Mouse (Mus musculus): ENCODE measurements around the gene Adam11. TPM values are rescaled to one million over a fixed set of nuclear protein-coding genes. Genes with fewer than 3 reads are reported as not detected.

Gene Adam11
- polyA plus RNA-seq, 1 experiment from 2014 or later = 13.9 TPM

- no peaks in the 10 kb centered on the region for H3K9me3 ChIP-seq (replicated peaks; ENCODE audit: control insufficient read depth, low read length)
- H3K4me3 ChIP-seq (ENCODE audit: low read depth, low read length) = no peak overlapping the region
- DNase-seq (ENCODE audit: low spot score) (no peak), ATAC-seq (replicated peaks; ENCODE audit: insufficient number of reproducible peaks, low FRiP score, low TSS enrichment, low read depth) (no peak)
- no peaks in the 10 kb centered on the region for H3K4me1 ChIP-seq (ENCODE audit: control insufficient read depth, insufficient read depth, low read length)
- 90% methylated on average over 3 of the region's 3 CpGs for WGBS
- H3K27ac ChIP-seq (replicated peaks; ENCODE audit: low read depth, low read length) = no peak overlapping the region
- no peaks in the 10 kb centered on the region for H3K36me3 ChIP-seq (replicated peaks; ENCODE audit: control insufficient read depth, insufficient read depth, low read depth, low read length)
- no peak overlapping the region for H3K4me2 ChIP-seq (ENCODE audit: low read depth, low read length)
- H3K27me3 ChIP-seq (ENCODE audit: control insufficient read depth, insufficient read depth, low read length) = no peaks in the 10 kb centered on the region
- no peak overlapping the region for H3K9ac ChIP-seq (replicated peaks; ENCODE audit: low read length)
Observed at GRCm38 (mm10) chr11:102744746-102745145, 16.5 kb upstream of the Adam11 start.

GRCm38 (mm10) chr11:102747866-102748265 lies 13.4 kb upstream of the Adam11 start:
- H3K4me2 ChIP-seq (ENCODE audit: low read depth, low read length) = no peak overlapping the region
- H3K36me3 ChIP-seq (replicated peaks; ENCODE audit: control insufficient read depth, insufficient read depth, low read depth, low read length) = no peaks in the 10 kb centered on the region
- no peak for DNase-seq (ENCODE audit: low spot score)
- H3K27ac ChIP-seq (replicated peaks; ENCODE audit: low read depth, low read length) = no peak overlapping the region
- H3K9ac ChIP-seq (replicated peaks; ENCODE audit: low read length) = no peak overlapping the region
- H3K27me3 ChIP-seq (ENCODE audit: control insufficient read depth, insufficient read depth, low read length) = no peaks in the 10 kb centered on the region
- no peak for ATAC-seq (replicated peaks; ENCODE audit: insufficient number of reproducible peaks, low FRiP score, low TSS enrichment, low read depth)
- no peaks in the 10 kb centered on the region for H3K4me1 ChIP-seq (ENCODE audit: control insufficient read depth, insufficient read depth, low read length)
- 56% methylated on average over 1 of the region's 1 CpGs for WGBS
- H3K9me3 ChIP-seq (replicated peaks; ENCODE audit: control insufficient read depth, low read length) = no peaks in the 10 kb centered on the region
- H3K4me3 ChIP-seq (ENCODE audit: low read depth, low read length) = no peak overlapping the region

GRCm38 (mm10) chr11:102748381-102748780 lies 12.9 kb upstream of the Adam11 start:
- Histone ChIP-seq H3K4me3 (ENCODE audit: low read depth, low read length) (no peak overlapping the region), H3K27ac (replicated peaks; ENCODE audit: low read depth, low read length) (no peak overlapping the region), H3K27me3 (ENCODE audit: control insufficient read depth, insufficient read depth, low read length) (no peaks in the 10 kb centered on the region), H3K4me1 (ENCODE audit: control insufficient read depth, insufficient read depth, low read length) (no peaks in the 10 kb centered on the region), H3K4me2 (ENCODE audit: low read depth, low read length) (no peak overlapping the region), H3K36me3 (replicated peaks; ENCODE audit: control insufficient read depth, insufficient read depth, low read depth, low read length) (no peaks in the 10 kb centered on the region), H3K9ac (replicated peaks; ENCODE audit: low read length) (no peak overlapping the region), H3K9me3 (replicated peaks; ENCODE audit: control insufficient read depth, low read length) (no peaks in the 10 kb centered on the region)
- 82% methylated on average over 4 of the region's 4 CpGs for WGBS
- DNase-seq (ENCODE audit: low spot score) (no peak), ATAC-seq (replicated peaks; ENCODE audit: insufficient number of reproducible peaks, low FRiP score, low TSS enrichment, low read depth) (no peak)

GRCm38 (mm10) chr11:102749712-102750111 lies 11.5 kb upstream of the Adam11 start:
- Histone ChIP-seq H3K4me1 (ENCODE audit: control insufficient read depth, insufficient read depth, low read length) (peaks cover 5% of the 10 kb centered on the region), H3K4me2 (ENCODE audit: low read depth, low read length) (no peak overlapping the region), H3K9me3 (replicated peaks; ENCODE audit: control insufficient read depth, low read length) (no peaks in the 10 kb centered on the region), H3K27me3 (ENCODE audit: control insufficient read depth, insufficient read depth, low read length) (no peaks in the 10 kb centered on the region), H3K9ac (replicated peaks; ENCODE audit: low read length) (no peak overlapping the region), H3K36me3 (replicated peaks; ENCODE audit: control insufficient read depth, insufficient read depth, low read depth, low read length) (no peaks in the 10 kb centered on the region), H3K27ac (replicated peaks; ENCODE audit: low read depth, low read length) (no peak overlapping the region), H3K4me3 (ENCODE audit: low read depth, low read length) (no peak overlapping the region)
- WGBS = 82% methylated on average over 2 of the region's 2 CpGs
- ATAC-seq (replicated peaks; ENCODE audit: insufficient number of reproducible peaks, low FRiP score, low TSS enrichment, low read depth) = no peak
- DNase-seq (ENCODE audit: low spot score) = no peak

- WGBS = 67% methylated on average over 13 of the region's 13 CpGs
- no peaks in the 10 kb centered on the region for H3K36me3 ChIP-seq (replicated peaks; ENCODE audit: control insufficient read depth, insufficient read depth, low read depth, low read length)
- H3K4me3 ChIP-seq (ENCODE audit: low read depth, low read length) = no peak overlapping the region
- DNase-seq (ENCODE audit: low spot score) (no peak), ATAC-seq (replicated peaks; ENCODE audit: insufficient number of reproducible peaks, low FRiP score, low TSS enrichment, low read depth) (0 out of 2 replicates have a peak, but pooled peaks have one; percentile 8)
- no peak overlapping the region for H3K9ac ChIP-seq (replicated peaks; ENCODE audit: low read length)
- H3K9me3 ChIP-seq (replicated peaks; ENCODE audit: control insufficient read depth, low read length) = no peaks in the 10 kb centered on the region
- no peak overlapping the region for H3K27ac ChIP-seq (replicated peaks; ENCODE audit: low read depth, low read length)
- no peak overlapping the region for H3K4me2 ChIP-seq (ENCODE audit: low read depth, low read length)
- peaks cover 5% of the 10 kb centered on the region for H3K4me1 ChIP-seq (ENCODE audit: control insufficient read depth, insufficient read depth, low read length)
- H3K27me3 ChIP-seq (ENCODE audit: control insufficient read depth, insufficient read depth, low read length) = no peaks in the 10 kb centered on the region
Observed at GRCm38 (mm10) chr11:102752896-102753590, 8.2 kb upstream of the Adam11 start.

- Histone ChIP-seq H3K4me3 (ENCODE audit: low read depth, low read length) (no peak overlapping the region), H3K36me3 (replicated peaks; ENCODE audit: control insufficient read depth, insufficient read depth, low read depth, low read length) (no peaks in the 10 kb centered on the region), H3K9ac (replicated peaks; ENCODE audit: low read length) (peak overlapping the region; percentile 1), H3K9me3 (replicated peaks; ENCODE audit: control insufficient read depth, low read length) (no peaks in the 10 kb centered on the region), H3K4me2 (ENCODE audit: low read depth, low read length) (peak overlapping the region; percentile 14; the same call in 1 of the 2 replicates), H3K27me3 (ENCODE audit: control insufficient read depth, insufficient read depth, low read length) (no peaks in the 10 kb centered on the region), H3K4me1 (ENCODE audit: control insufficient read depth, insufficient read depth, low read length) (peaks cover 5% of the 10 kb centered on the region), H3K27ac (replicated peaks; ENCODE audit: low read depth, low read length) (no peak overlapping the region)
- DNase-seq (ENCODE audit: low spot score) = peak; percentile 42
- WGBS = 40% methylated on average over 17 of the region's 18 CpGs
- peak; percentile 25 for ATAC-seq (replicated peaks; ENCODE audit: insufficient number of reproducible peaks, low FRiP score, low TSS enrichment, low read depth)
Observed at GRCm38 (mm10) chr11:102753591-102754324, 7.5 kb upstream of the Adam11 start.

- Histone ChIP-seq H3K9me3 (replicated peaks; ENCODE audit: control insufficient read depth, low read length) (no peaks in the 10 kb centered on the region), H3K36me3 (replicated peaks; ENCODE audit: control insufficient read depth, insufficient read depth, low read depth, low read length) (no peaks in the 10 kb centered on the region), H3K4me1 (ENCODE audit: control insufficient read depth, insufficient read depth, low read length) (peaks cover 5% of the 10 kb centered on the region), H3K27ac (replicated peaks; ENCODE audit: low read depth, low read length) (0 out of 2 replicates have a peak overlapping the region, but pooled peaks have one; percentile 32), H3K27me3 (ENCODE audit: control insufficient read depth, insufficient read depth, low read length) (no peaks in the 10 kb centered on the region), H3K4me3 (ENCODE audit: low read depth, low read length) (no peak overlapping the region), H3K4me2 (ENCODE audit: low read depth, low read length) (peak overlapping the region; percentile 14; the same call in 1 of the 2 replicates), H3K9ac (replicated peaks; ENCODE audit: low read length) (peak overlapping the region; percentile 10; the same call in 1 of the 2 replicates)
- ATAC-seq (replicated peaks; ENCODE audit: insufficient number of reproducible peaks, low FRiP score, low TSS enrichment, low read depth) (no peak), DNase-seq (ENCODE audit: low spot score) (no peak)
- 43% methylated on average over 4 of the region's 4 CpGs for WGBS
Observed at GRCm38 (mm10) chr11:102754416-102754815, 6.8 kb upstream of the Adam11 start.

- no peaks in the 10 kb centered on the region for H3K36me3 ChIP-seq (replicated peaks; ENCODE audit: control insufficient read depth, insufficient read depth, low read depth, low read length)
- DNase-seq (ENCODE audit: low spot score) = no peak
- H3K9me3 ChIP-seq (replicated peaks; ENCODE audit: control insufficient read depth, low read length) = no peaks in the 10 kb centered on the region
- no peak overlapping the region for H3K27ac ChIP-seq (replicated peaks; ENCODE audit: low read depth, low read length)
- H3K4me2 ChIP-seq (ENCODE audit: low read depth, low read length) = no peak overlapping the region
- no peak for ATAC-seq (replicated peaks; ENCODE audit: insufficient number of reproducible peaks, low FRiP score, low TSS enrichment, low read depth)
- peaks cover 5% of the 10 kb centered on the region for H3K4me1 ChIP-seq (ENCODE audit: control insufficient read depth, insufficient read depth, low read length)
- no peak overlapping the region for H3K9ac ChIP-seq (replicated peaks; ENCODE audit: low read length)
- WGBS = 75% methylated on average over 7 of the region's 7 CpGs
- peaks cover 2% of the 10 kb centered on the region; the same call in 1 of the 2 replicates for H3K27me3 ChIP-seq (ENCODE audit: control insufficient read depth, insufficient read depth, low read length)
- H3K4me3 ChIP-seq (ENCODE audit: low read depth, low read length) = no peak overlapping the region
Observed at GRCm38 (mm10) chr11:102755391-102755790, 5.8 kb upstream of the Adam11 start.
